Mouse (Mus musculus) adipocyte (in vitro differentiated cells): ENCODE data around the gene Mef2d.

Source experiments
- DNase-seq: peaks from one replicate; pipeline ENCODE4 v3.0.0-alpha.2; 2016; ENCODE audit warnings: low spot score

Mef2d gene

DNA sequence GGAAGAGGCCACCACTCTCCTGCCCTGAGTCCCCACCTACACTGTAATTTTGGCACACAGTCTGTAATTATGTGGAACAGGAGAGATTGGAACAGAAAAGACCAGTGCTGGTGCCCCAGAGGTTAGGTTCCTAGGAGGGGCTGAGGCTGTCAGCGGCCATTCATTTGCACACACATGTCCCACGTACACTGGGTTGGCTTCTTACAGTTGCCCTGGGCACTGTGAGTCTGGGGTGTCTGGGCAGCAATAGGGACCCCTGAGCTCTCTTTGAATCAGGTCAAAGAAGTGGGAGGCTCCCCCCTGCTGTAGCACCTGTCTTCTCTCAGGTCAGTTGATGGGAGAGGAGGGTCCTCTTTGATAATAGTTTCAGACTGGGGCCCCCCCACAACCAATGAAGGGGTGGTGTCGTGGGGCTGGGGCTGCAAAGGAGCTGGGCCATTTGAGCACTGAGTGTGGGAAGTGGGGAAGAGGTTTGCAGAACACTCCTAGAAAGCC lies 66.1 kb downstream of the Mef2d start:
- DNase-seq: no peak

DNA sequence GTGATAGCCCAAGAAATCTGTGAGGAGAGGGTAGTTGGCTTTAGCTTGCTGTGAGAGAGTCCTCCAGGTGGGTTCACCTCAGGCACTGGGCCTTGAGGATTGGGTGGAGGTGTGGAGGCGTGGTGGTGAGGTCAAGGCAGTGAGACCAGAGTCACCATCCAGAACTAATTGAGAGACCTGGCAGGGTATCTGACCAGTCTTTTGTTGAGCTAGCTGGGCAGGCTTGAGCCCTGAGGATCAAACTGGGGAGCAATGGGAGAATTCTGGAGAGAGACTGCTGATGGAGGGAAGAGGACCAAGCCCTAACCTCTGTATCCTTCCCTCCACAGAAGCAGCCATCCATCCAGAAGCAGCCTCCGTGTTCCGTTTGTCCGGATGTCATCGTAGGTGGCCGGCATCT lies 67.1 kb downstream of the Mef2d start:
- DNase-seq: no peak

DNA sequence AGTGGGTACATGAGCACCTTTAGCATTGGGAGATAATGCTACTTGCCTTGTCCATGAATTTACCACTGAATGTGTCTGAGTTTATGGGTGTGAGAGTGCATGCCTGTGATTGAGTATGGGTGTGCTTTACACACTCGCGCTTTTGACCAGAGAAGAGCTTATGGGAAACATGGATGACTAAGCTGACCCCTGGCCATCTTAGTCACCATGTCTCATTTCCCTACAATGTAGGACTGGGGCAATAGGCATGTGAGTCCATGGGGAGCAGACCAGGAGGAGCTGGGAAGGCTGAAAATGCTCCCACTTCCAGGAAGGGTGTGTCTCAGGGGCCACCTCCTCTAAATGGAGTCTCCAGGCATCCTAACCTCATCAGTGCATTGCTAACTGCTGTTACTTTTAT lies 67.9 kb downstream of the Mef2d start:
- peak; percentile 51 for DNase-seq

DNA sequence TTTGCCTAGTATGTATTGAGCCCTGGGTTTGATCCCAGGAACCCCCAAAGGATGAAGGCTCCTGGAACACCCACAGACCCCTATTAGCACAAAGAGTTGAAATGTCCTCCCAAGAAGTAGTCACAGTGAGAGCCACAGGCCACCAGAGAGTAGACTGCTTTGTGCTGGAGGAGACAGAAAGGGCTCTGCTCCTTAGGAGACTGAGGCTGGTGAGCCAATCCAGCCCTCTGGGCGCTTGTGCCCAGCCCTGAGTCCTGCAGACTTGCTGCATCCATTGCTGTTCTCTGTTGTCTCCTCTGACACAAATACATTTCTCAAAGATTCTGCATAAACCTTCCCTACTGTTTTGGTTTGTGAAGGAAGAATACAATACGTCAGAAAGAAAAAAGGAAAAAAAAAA lies 68.7 kb downstream of the Mef2d start:
- DNase-seq: no peak

DNA sequence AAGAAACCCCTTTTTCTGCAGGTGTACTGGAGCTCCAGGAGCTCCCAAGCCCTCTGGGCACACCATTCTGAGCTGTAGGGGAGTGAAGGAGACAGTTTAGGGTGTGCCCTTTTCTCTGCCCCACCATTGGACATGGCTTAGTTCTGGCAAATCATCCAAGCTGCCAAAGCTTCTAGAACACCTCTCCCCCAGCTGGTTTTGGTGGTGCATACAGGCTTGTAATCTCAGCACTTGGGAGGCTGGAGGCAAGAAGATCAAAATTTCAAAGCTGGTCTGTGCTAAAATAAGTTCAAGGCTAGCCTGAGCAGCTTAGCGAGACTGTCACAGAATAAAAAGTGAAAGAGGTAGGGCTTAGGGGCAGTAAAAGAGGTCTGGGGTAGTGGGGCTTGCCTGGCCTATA lies 70.2 kb downstream of the Mef2d start:
- DNase-seq: no peak

DNA sequence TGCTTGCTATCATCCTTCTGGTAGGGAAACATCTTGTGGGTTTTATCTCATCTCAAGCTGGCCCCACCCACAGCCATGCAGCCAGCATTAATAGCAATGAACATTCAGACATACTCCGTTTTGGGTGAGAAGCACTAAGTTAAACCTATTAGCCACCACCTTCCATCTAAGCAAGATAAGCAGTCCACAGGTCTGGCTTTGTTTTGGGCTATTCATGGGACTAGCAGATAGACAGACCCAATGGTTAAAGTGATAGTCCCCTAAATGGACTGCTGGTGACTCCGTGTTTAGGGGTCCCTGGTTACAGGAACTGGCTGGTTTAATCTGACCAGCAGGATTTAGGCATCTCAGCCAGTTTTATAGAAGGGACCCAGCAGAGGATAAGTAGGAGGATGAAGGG lies 70.8 kb downstream of the Mef2d start:
- no peak for DNase-seq

DNA sequence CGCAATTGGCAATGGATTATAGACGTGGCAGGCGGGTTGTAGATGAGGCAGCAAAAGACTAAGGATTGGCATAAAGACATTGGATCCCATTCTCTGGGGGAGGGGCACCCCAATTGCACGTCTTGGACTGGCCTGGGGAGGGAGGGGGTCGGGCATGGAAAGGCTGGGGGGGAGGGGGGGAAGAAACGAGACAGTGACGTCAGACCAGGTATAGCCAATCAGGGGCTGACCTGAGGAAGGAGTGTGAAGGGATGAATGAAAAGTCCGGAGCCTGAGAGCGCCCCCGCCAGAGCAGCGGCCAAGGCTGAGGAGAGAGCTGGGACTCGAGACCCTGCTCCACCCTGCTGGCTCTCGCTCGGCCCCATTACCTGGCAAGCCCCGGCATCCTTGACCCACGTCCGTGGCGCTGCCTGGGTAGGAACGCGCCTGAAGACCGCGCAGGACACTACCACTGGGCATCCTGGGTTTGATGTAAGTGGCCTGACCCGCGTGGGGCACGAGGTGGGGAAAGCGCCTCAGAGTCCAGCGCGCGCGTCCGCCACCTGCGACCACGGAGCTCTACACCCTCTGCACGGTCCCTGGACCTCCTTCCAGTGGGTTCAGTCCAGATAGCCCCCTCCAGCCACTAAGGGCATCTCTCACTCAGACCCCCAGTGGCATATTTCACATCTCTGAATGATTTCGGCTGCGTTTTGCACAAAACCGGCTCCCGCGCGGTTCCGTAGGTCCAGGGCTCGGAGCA lies 72.2 kb downstream of the Mef2d start:
- no peak for DNase-seq

GRCm38 (mm10) chr3:88214971-88215552 lies 72.9 kb downstream of the Mef2d start:
- no peak for DNase-seq

GRCm38 (mm10) chr3:88215553-88216004 lies 73.4 kb downstream of the Mef2d start:
- no peak for DNase-seq

DNA sequence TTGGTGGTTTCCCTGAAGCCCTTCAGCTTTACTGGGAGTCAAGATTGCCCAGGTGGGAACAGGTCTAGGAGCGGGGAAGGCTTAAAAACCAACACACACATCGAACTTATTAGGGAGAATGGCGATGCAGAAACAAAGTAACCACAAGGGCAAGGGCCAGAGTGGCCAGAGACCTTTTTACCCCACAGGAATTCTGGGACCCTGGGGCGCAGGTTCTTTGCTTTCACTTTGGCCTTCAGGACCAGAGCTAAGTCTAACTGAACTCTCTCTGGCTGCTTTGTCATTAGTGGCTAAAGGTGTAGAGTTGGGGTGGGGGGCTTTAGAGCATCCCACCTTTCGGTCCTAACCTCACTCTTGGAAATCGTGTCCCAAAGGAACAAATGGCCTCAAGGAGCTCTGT lies 73.9 kb downstream of the Mef2d start:
- DNase-seq: no peak

GRCm38 (mm10) chr3:88216534-88217326 lies 74.6 kb downstream of the Mef2d start:
- DNase-seq: peak; percentile 64

DNA sequence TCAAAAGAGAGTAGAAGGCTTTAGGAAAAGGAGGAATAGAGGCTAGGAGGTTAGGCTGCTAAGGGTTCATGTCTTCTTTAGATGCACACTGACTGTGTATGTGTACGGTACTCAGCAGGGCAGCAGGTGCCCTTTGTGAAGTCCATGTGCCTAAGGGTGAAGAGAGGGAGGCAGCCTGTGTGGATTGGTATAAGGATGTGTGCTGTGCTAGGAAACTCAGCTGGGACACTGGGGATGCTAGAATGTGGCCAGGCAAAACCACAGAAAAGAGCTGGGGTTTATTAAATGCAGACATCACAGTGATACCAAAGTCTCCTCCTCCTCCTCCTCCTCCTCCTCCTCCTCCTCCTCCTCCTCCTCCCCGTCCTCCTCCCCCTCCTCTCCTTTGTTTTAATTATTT lies 75.5 kb downstream of the Mef2d start:
- DNase-seq: no peak

DNA sequence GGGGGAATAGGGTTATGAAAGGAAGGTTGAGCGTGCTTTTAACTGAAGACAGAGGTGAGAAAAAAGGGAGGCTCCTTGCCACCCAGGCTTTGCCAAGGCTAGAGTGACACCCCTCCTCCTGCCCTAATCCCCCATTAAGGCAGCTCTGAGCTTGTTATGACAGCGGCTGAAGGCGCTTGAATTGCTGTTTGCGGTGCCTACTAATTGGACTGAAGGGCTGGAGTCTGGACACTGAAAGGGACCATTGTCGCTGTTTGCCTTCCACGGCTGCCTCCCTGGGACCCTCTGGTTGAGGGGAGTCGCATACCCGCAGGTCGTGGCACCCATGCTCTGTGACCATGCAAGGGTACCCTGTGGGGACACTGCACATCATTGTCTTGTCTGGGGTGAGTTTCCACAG lies 77.8 kb downstream of the Mef2d start:
- DNase-seq: no peak

GRCm38 (mm10) chr3:88220842-88221241 lies 78.7 kb downstream of the Mef2d start:
- DNase-seq: peak; percentile 86
